Comparison of ENCODE assay signal across 20 mouse cellular contexts in the genomic region with DNA sequence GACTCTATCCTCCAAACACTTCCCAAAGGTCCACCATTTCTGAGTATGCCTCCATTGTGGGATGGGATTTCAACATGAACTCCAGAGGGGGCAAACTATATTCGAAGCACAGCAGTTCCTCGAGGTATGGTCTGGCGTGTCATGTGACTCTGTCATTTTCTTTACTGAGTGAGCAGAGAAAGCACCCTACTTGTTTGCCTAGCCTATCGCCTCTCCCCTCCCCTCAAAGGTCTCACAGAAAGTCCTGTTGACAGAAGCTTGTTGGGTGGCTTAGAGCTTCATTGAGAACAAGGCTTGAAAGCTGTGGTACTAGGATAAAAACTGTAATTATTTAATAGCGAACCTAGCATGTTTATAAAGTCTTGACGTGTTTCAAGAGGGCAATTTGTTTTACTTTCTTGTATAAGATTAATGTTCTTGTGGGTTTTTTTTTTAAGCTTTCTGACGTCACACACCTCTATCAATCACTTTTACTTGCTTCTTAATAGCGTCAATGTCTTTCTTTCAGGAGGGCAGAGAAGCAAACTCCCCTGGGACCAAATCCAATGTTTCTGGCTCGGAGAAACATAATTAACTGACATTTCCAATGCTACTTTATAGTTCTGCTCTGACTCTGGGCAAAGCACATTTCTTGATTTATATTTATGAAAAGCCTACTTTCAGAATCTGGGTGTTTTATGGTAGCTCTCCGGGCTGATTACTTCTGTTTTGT. TPM values are rescaled to one million over a fixed set of nuclear protein-coding genes. Genes with fewer than 3 reads are reported as not detected.
DNase-seq lines count a peak whose midpoint lies in the region; ATAC-seq and TF ChIP-seq lines count a peak whose summit lies in the region.
"Had no signal": no experiment of that assay in that cellular context is flagged by ENCODE, and none has a peak within 500 bp of the region (broad histone marks: within the 10 kb centered on the region; RNA-seq: fewer than 3 reads in every experiment).

No protein-coding gene starts in this region.

- H3K4me2 ChIP-seq in kidney, postnatal 0 days (ENCODE audit: low read length), result no peak overlapping the region
- no peak overlapping the region for H3K4me2 ChIP-seq in neural tube, embryonic 13.5 days
- H3K4me2 ChIP-seq: embryonic facial prominence, embryonic 12.5 days; forebrain, embryonic 12.5 days; heart, embryonic 13.5 days had no signal

- H3K36me3 ChIP-seq in kidney, postnatal 0 days (ENCODE audit: insufficient read depth, low read length), result no peaks in the 10 kb centered on the region
- no peaks in the 10 kb centered on the region for H3K36me3 ChIP-seq in neural tube, embryonic 13.5 days
- H3K36me3 ChIP-seq: embryonic facial prominence, embryonic 12.5 days; forebrain, embryonic 12.5 days; G1E; heart, embryonic 13.5 days had no signal

- H3K9ac ChIP-seq in kidney, postnatal 0 days (ENCODE audit: low read depth, low read length), result no peak overlapping the region
- H3K9ac ChIP-seq in neural tube, embryonic 13.5 days, result no peak overlapping the region
- H3K9ac ChIP-seq: embryonic facial prominence, embryonic 12.5 days; forebrain, embryonic 12.5 days; heart, embryonic 13.5 days had no signal

- 46% methylated on average over 10 of the region's 10 CpGs for whole genome bisulfite sequencing in kidney, postnatal 0 days
- WGBS in neural tube, embryonic 13.5 days, result 54% methylated on average over 10 of the region's 10 CpGs

- no peak overlapping the region for H3K27ac ChIP-seq in kidney, postnatal 0 days
- H3K27ac ChIP-seq in neural tube, embryonic 13.5 days (replicated peaks), result 0 out of 2 replicates have a peak overlapping the region, but pooled peaks have one; percentile 7
- H3K27ac ChIP-seq: embryonic facial prominence, embryonic 12.5 days; forebrain, embryonic 12.5 days; heart, embryonic 13.5 days had no signal

- H3K27me3 ChIP-seq in kidney, postnatal 0 days (ENCODE audit: insufficient read depth, low read length), result no peaks in the 10 kb centered on the region
- no peaks in the 10 kb centered on the region for H3K27me3 ChIP-seq in neural tube, embryonic 13.5 days
- H3K27me3 ChIP-seq: embryonic facial prominence, embryonic 12.5 days; forebrain, embryonic 12.5 days had no signal

- H3K4me1 ChIP-seq in kidney, postnatal 0 days (replicated peaks; ENCODE audit: insufficient read depth, low read length), result no peaks in the 10 kb centered on the region; the same call in 1 of the 2 replicates
- H3K4me1 ChIP-seq in neural tube, embryonic 13.5 days (replicated peaks), result peaks cover 12% of the 10 kb centered on the region; the same call in 1 of the 2 replicates
- H3K4me1 ChIP-seq: embryonic facial prominence, embryonic 12.5 days; forebrain, embryonic 12.5 days; heart, embryonic 13.5 days had no signal

- H3K9me3 ChIP-seq in kidney, postnatal 0 days (replicated peaks; ENCODE audit: low read length), result no peaks in the 10 kb centered on the region
- H3K9me3 ChIP-seq in neural tube, embryonic 13.5 days, result no peaks in the 10 kb centered on the region
- H3K9me3 ChIP-seq: embryonic facial prominence, embryonic 12.5 days; forebrain, embryonic 12.5 days; heart, embryonic 13.5 days had no signal

- no peak for TF ChIP-seq CTCF in kidney, postnatal 0 days (IDR thresholded peaks at IDR 0.05; ENCODE audit: low read depth)

- H3K4me3 ChIP-seq in kidney, postnatal 0 days (replicated peaks; ENCODE audit: low read depth, low read length), result no peak overlapping the region
- no peak overlapping the region for H3K4me3 ChIP-seq in neural tube, embryonic 13.5 days
- H3K4me3 ChIP-seq: embryonic facial prominence, embryonic 12.5 days; forebrain, embryonic 12.5 days; heart, embryonic 13.5 days had no signal

- ATAC-seq in kidney, postnatal 0 days (replicated peaks; ENCODE audit: low FRiP score, low read depth), result no peak
- no peak for ATAC-seq in neural tube, embryonic 13.5 days (ENCODE audit: low read depth)
- ATAC-seq: CD4-positive, CD25-positive, alpha-beta regulatory T cell, adult 4 months; forebrain, embryonic 16.5 days had no signal

- peak; percentile 71 for DNase-seq in heart, adult 11 months
- DNase-seq in heart, adult 8-10 months (ENCODE audit: low spot score), result no peak
- peak; percentile 71 for DNase-seq in kidney, postnatal 0 days (ENCODE audit: low spot score)
- no peak for DNase-seq in kidney, postnatal 4 days
- DNase-seq in neural tube, embryonic 10.5 days (ENCODE audit: extremely low spot score, low spot score), result no peak
- no peak for DNase-seq in urinary bladder, postnatal 4 days (ENCODE audit: low spot score in 2 of 2)
- DNase-seq: adrenal gland, postnatal 10 days; B cell, adult 2 months; cerebellum, adult 11-12 months; cerebellum, adult 9-10 months; cerebellum, postnatal 25 days; gastrocnemius, postnatal 10 days; heart, postnatal 36 days had no signal

RNA-seq across cellular contexts. Expression of a gene that starts 32.5 kb away (rescaled TPM):
- 100 to 1,000 TPM; 278 to 326 (median 303) TPM for total RNA-seq in heart, adult 8-10 months (2022)
- polyA plus RNA-seq in kidney, postnatal 0 days (2015; fragmentation: Nextera tagmentation; extraction: Ambion mirVana), result 32.8 and 34.1 TPM in 2 replicates
- polyA plus RNA-seq in neural tube, embryonic 13.5 days (2015; fragmentation: Nextera tagmentation; extraction: Ambion mirVana), result 52.8 and 62.9 TPM in 2 replicates
- polyA plus RNA-seq: CD4-positive, CD25-positive, alpha-beta regulatory T cell, adult 4 months; G1E had no signal

Comparison
In these comparisons a context has a peak if more than half of its experiments do, and no peak if none do; other contexts are left out.
1. DNase-seq: peak in heart, adult 11 months (single experiment) and kidney, postnatal 0 days (single experiment); none in heart, adult 8-10 months (single experiment), kidney, postnatal 4 days (0 of 2), neural tube, embryonic 10.5 days (single experiment) and urinary bladder, postnatal 4 days (0 of 2).